Mouse (Mus musculus) spleen, adult 2 months (tissue): ENCODE results near the gene Gm49369. TPM values are rescaled to one million over a fixed set of nuclear protein-coding genes. Genes with fewer than 3 reads are reported as not detected.
"Not testable (repeated sequence)": the region's sequence is repeated elsewhere in the genome, so short reads cannot be mapped to it uniquely, and the experiment has no call there.

Experiments
- DNase-seq, 2 experiments: peaks; one replicate each; pipeline versions ENCODE4 v3.0.0 to v3.0.0-alpha.2; 2012 to 2021; ENCODE audit warnings: low spot score in 2 of 2, low read depth in 1 of 2
- H3K27ac ChIP-seq: fragments of 200-500 bp; 2 replicates; pipeline ENCODE4 v1.5.1; 2012; ENCODE audit warnings: low read length, inconsistent platforms; ENCODE audit not compliant: insufficient read depth
- H3K27me3 ChIP-seq: fragments of 200-500 bp; 2 replicates; pipeline ENCODE4 v1.6.1; 2012; ENCODE audit warnings: mild to moderate bottlenecking, moderate library complexity, low read length, inconsistent platforms; ENCODE audit not compliant: control insufficient read depth, insufficient read depth
- H3K36me3 ChIP-seq: fragments of 200-500 bp; 2 replicates; pipeline ENCODE4 v1.6.1; 2012; ENCODE audit warnings: mild to moderate bottlenecking, low read length, inconsistent platforms; ENCODE audit not compliant: control insufficient read depth, insufficient read depth
- H3K4me1 ChIP-seq: fragments of 200-500 bp; 2 replicates; pipeline ENCODE4 v1.6.1; 2011; ENCODE audit warnings: inconsistent platforms; ENCODE audit not compliant: control insufficient read depth, insufficient read depth, insufficient read length
- H3K4me3 ChIP-seq: fragments of 200-500 bp; 2 replicates; pipeline ENCODE4 v1.5.1; 2011; ENCODE audit warnings: mild to moderate bottlenecking, inconsistent platforms; ENCODE audit not compliant: insufficient read depth, insufficient read length; ENCODE audit errors: extremely low read depth
- CTCF ChIP-seq: fragments of 200-500 bp; IDR thresholded peaks from 2 replicates; pipeline ENCODE4 v1.5.1; 2011; ENCODE audit warnings: mild to moderate bottlenecking, inconsistent platforms; ENCODE audit not compliant: insufficient read depth, insufficient read length, insufficient replicate concordance; ENCODE audit errors: extremely low read depth
- POLR2A ChIP-seq: fragments of 200-500 bp; IDR thresholded peaks from 2 replicates; pipeline ENCODE4 v1.6.1; 2011; ENCODE audit warnings: low read depth, low read length, inconsistent platforms
- WGBS: fragments of 180-500 bp; shearing (Covaris S2); methylation state at CpG from one replicate; pipeline ENCODE4 v1.1.7; 2018; 5-methylcytosine and 5-hydroxymethylcytosine counted together
- polyA plus RNA-seq: library from polyadenylated mRNA; depleted of rRNA; stranded (reverse); fragments of >200 nt; gene quantifications from 2 replicates; pipeline ENCODE4 v1.2.3, GENCODE M21; 2012; rRNA removed

Gm49369 gene
- polyA plus RNA-seq, 1 experiment = not detected

- WGBS = 65% methylated on average over 12 of the region's 12 CpGs
- no peak for DNase-seq
- Histone ChIP-seq H3K27ac (no peak overlapping the region), H3K4me1 (no peaks in the 10 kb centered on the region), H3K27me3 (no peaks in the 10 kb centered on the region), H3K4me3 (no peak overlapping the region), H3K36me3 (no peaks in the 10 kb centered on the region)
- TF ChIP-seq CTCF = no peak
- TF ChIP-seq POLR2A = no peak
Measured at GRCm38 (mm10) chr7:142323396-142324117, 58.9 kb downstream of the Gm49369 start.

GRCm38 (mm10) chr7:142322641-142323040, 59.8 kb downstream of the Gm49369 start:
- Histone ChIP-seq H3K27me3 (no peaks in the 10 kb centered on the region), H3K36me3 (no peaks in the 10 kb centered on the region), H3K4me3 (no peak overlapping the region), H3K4me1 (no peaks in the 10 kb centered on the region), H3K27ac (no peak overlapping the region)
- TF ChIP-seq POLR2A (no peak), CTCF (no peak)
- DNase-seq = no peak
- WGBS = 76% methylated on average over 6 of the region's 6 CpGs

GRCm38 (mm10) chr7:142321637-142322306, 60.7 kb downstream of the Gm49369 start:
- H3K4me3 ChIP-seq, DNase-seq, H3K36me3 ChIP-seq, H3K4me1 ChIP-seq, H3K27me3 ChIP-seq, H3K27ac ChIP-seq: not testable (repeated sequence)
- 98% methylated on average over 5 of the region's 10 CpGs for WGBS

Other genes starting within 250 kb of the Gm49369 start
- not detected in 2 replicates for gene Gm39115, start 246.6 kb downstream of the Gm49369 start, polyA plus RNA-seq
- gene Gm45337, start 238.1 kb downstream of the Gm49369 start, polyA plus RNA-seq = not detected in 2 replicates
- gene Gm29735, start 225.6 kb downstream of the Gm49369 start, polyA plus RNA-seq = not detected in 2 replicates
- not detected in 2 replicates for gene Gm4553, start 216.9 kb downstream of the Gm49369 start, polyA plus RNA-seq
- not detected in 2 replicates for gene Krtap5-2, start 206.7 kb downstream of the Gm49369 start, polyA plus RNA-seq
- not detected in 2 replicates for gene Gm10153, start 192.3 kb downstream of the Gm49369 start, polyA plus RNA-seq
- gene Krtap5-3, start 181.3 kb downstream of the Gm49369 start, polyA plus RNA-seq = not detected in 2 replicates
- not detected in 2 replicates for gene Gm7579, start 170.8 kb downstream of the Gm49369 start, polyA plus RNA-seq
- not detected in 2 replicates for gene Krtap5-5, start 152.7 kb downstream of the Gm49369 start, polyA plus RNA-seq
- gene Gm40460, start 141.6 kb downstream of the Gm49369 start, polyA plus RNA-seq = not detected in 2 replicates
- not detected in 2 replicates for gene Gm2431, start 124.3 kb downstream of the Gm49369 start, polyA plus RNA-seq
- not detected in 2 replicates for gene Gm4559, start 108.3 kb downstream of the Gm49369 start, polyA plus RNA-seq
- not detected in 2 replicates for gene Krtap5-1, start 85.5 kb downstream of the Gm49369 start, polyA plus RNA-seq
- gene Krtap5-4, start 79.1 kb downstream of the Gm49369 start, polyA plus RNA-seq = not detected in 2 replicates
- gene Ifitm10, start 8.9 kb downstream of the Gm49369 start, polyA plus RNA-seq = 14.7 and 20.2 TPM in 2 replicates
- gene Ctsd, start 5.4 kb upstream of the Gm49369 start, polyA plus RNA-seq = 359 and 461 TPM in 2 replicates
- gene Syt8, start 52.2 kb upstream of the Gm49369 start, polyA plus RNA-seq = 0.94 and 1.1 TPM in 2 replicates
- gene Tnni2, start 59.1 kb upstream of the Gm49369 start, polyA plus RNA-seq = 3.0 and 3.9 TPM in 2 replicates
- 368 and 410 TPM in 2 replicates for gene Lsp1, start 78.1 kb upstream of the Gm49369 start, polyA plus RNA-seq
- 1.6 and 1.8 TPM in 2 replicates for gene Tnnt3, start 116.2 kb upstream of the Gm49369 start, polyA plus RNA-seq
- 8.1 and 8.4 TPM in 2 replicates for gene Mrpl23, start 150.0 kb upstream of the Gm49369 start, polyA plus RNA-seq